Mouse (Mus musculus) ES-E14 (cell line): ENCODE results near the gene Phlda2.

Experiments
- HCFC1 ChIP-seq: IDR thresholded peaks from 2 replicates; pipeline ENCODE4 v1.6.1; 2012; ENCODE audit warnings: low read length, inconsistent platforms, borderline replicate concordance; ENCODE audit not compliant: insufficient read depth
- ZC3H11A ChIP-seq: IDR thresholded peaks from 2 replicates; pipeline ENCODE4 v1.6.1; 2012; ENCODE audit warnings: low read depth, mild to moderate bottlenecking, inconsistent platforms, low read length, borderline replicate concordance

GRCm38 (mm10) chr7:143460874-143461273 is 42.1 kb downstream of the Phlda2 start, which contains the start of gene Cdkn1c:
- no peak for TF ChIP-seq HCFC1
- TF ChIP-seq ZC3H11A: no peak
